Mouse (Mus musculus): ENCODE data around the gene Sipa1l3. TPM values are rescaled to one million over a fixed set of nuclear protein-coding genes. Genes with fewer than 3 reads are reported as not detected.
A peak's percentile ranks its signal among the peaks of the same experiment; 100 is the strongest.

Sipa1l3 gene
- polyA plus RNA-seq, 1 experiment: 35.4 TPM

GRCm38 (mm10) chr7:29385791-29386190 lies 132.7 kb downstream of the Sipa1l3 start:
- Histone ChIP-seq H3K4me3 (ENCODE audit: insufficient read depth, low read length) (no peak overlapping the region), H3K4me1 (ENCODE audit: control insufficient read depth, insufficient read depth, low read length) (no peaks in the 10 kb centered on the region; the same call in 1 of the 2 replicates), H3K27ac (ENCODE audit: insufficient read depth, low read length) (no peak overlapping the region)
- TF ChIP-seq POLR2A (IDR thresholded peaks at IDR 0.05; ENCODE audit: extremely low read depth, insufficient read depth, low read length) (no peak), CTCF (IDR thresholded peaks at IDR 0.05; ENCODE audit: extremely low read depth, insufficient read depth, low read length) (no peak)

- TF ChIP-seq CTCF (IDR thresholded peaks at IDR 0.05; ENCODE audit: extremely low read depth, insufficient read depth, low read length) (peak; percentile 80), POLR2A (IDR thresholded peaks at IDR 0.05; ENCODE audit: extremely low read depth, insufficient read depth, low read length) (no peak)
- Histone ChIP-seq H3K4me3 (ENCODE audit: insufficient read depth, low read length) (no peak overlapping the region), H3K4me1 (ENCODE audit: control insufficient read depth, insufficient read depth, low read length) (no peaks in the 10 kb centered on the region; the same call in 1 of the 2 replicates), H3K27ac (ENCODE audit: insufficient read depth, low read length) (no peak overlapping the region)
Measured at GRCm38 (mm10) chr7:29383255-29383654, 135.2 kb downstream of the Sipa1l3 start.

- no peak overlapping the region for H3K4me3 ChIP-seq (ENCODE audit: insufficient read depth, low read length)
- TF ChIP-seq CTCF (IDR thresholded peaks at IDR 0.05; ENCODE audit: extremely low read depth, insufficient read depth, low read length): no peak
- TF ChIP-seq POLR2A (IDR thresholded peaks at IDR 0.05; ENCODE audit: extremely low read depth, insufficient read depth, low read length): no peak
- H3K4me1 ChIP-seq (ENCODE audit: control insufficient read depth, insufficient read depth, low read length): no peaks in the 10 kb centered on the region
- H3K27ac ChIP-seq (ENCODE audit: insufficient read depth, low read length): peak overlapping the region; percentile 17; the same call in 1 of the 2 replicates
Measured at GRCm38 (mm10) chr7:29381466-29382040, 136.9 kb downstream of the Sipa1l3 start.

GRCm38 (mm10) chr7:29374054-29374453 lies 144.4 kb downstream of the Sipa1l3 start:
- H3K4me3 ChIP-seq (ENCODE audit: insufficient read depth, low read length): no peak overlapping the region
- no peaks in the 10 kb centered on the region for H3K4me1 ChIP-seq (ENCODE audit: control insufficient read depth, insufficient read depth, low read length)
- no peak for TF ChIP-seq CTCF (IDR thresholded peaks at IDR 0.05; ENCODE audit: extremely low read depth, insufficient read depth, low read length)
- TF ChIP-seq POLR2A (IDR thresholded peaks at IDR 0.05; ENCODE audit: extremely low read depth, insufficient read depth, low read length): no peak
- H3K27ac ChIP-seq (ENCODE audit: insufficient read depth, low read length): no peak overlapping the region

GRCm38 (mm10) chr7:29372123-29372522 lies 146.3 kb downstream of the Sipa1l3 start:
- Histone ChIP-seq H3K4me3 (ENCODE audit: insufficient read depth, low read length) (no peak overlapping the region), H3K27ac (ENCODE audit: insufficient read depth, low read length) (no peak overlapping the region), H3K4me1 (ENCODE audit: control insufficient read depth, insufficient read depth, low read length) (peaks cover 2% of the 10 kb centered on the region)
- TF ChIP-seq POLR2A (IDR thresholded peaks at IDR 0.05; ENCODE audit: extremely low read depth, insufficient read depth, low read length) (no peak), CTCF (IDR thresholded peaks at IDR 0.05; ENCODE audit: extremely low read depth, insufficient read depth, low read length) (no peak)

- H3K4me3 ChIP-seq (ENCODE audit: insufficient read depth, low read length): no peak overlapping the region
- peak; percentile 27; the same call in 1 of the 2 replicates for TF ChIP-seq CTCF (IDR thresholded peaks at IDR 0.05; ENCODE audit: extremely low read depth, insufficient read depth, low read length)
- no peak for TF ChIP-seq POLR2A (IDR thresholded peaks at IDR 0.05; ENCODE audit: extremely low read depth, insufficient read depth, low read length)
- peaks cover 2% of the 10 kb centered on the region for H3K4me1 ChIP-seq (ENCODE audit: control insufficient read depth, insufficient read depth, low read length)
- H3K27ac ChIP-seq (ENCODE audit: insufficient read depth, low read length): no peak overlapping the region
Measured at GRCm38 (mm10) chr7:29370031-29370430, 148.4 kb downstream of the Sipa1l3 start.

- TF ChIP-seq CTCF (IDR thresholded peaks at IDR 0.05; ENCODE audit: extremely low read depth, insufficient read depth, low read length) (no peak), POLR2A (IDR thresholded peaks at IDR 0.05; ENCODE audit: extremely low read depth, insufficient read depth, low read length) (no peak)
- Histone ChIP-seq H3K4me1 (ENCODE audit: control insufficient read depth, insufficient read depth, low read length) (peaks cover 2% of the 10 kb centered on the region), H3K27ac (ENCODE audit: insufficient read depth, low read length) (no peak overlapping the region), H3K4me3 (ENCODE audit: insufficient read depth, low read length) (no peak overlapping the region)
Measured at GRCm38 (mm10) chr7:29368004-29368320, 150.5 kb downstream of the Sipa1l3 start.

- Histone ChIP-seq H3K4me3 (ENCODE audit: insufficient read depth, low read length) (no peak overlapping the region), H3K27ac (ENCODE audit: insufficient read depth, low read length) (peak overlapping the region; percentile 73), H3K4me1 (ENCODE audit: control insufficient read depth, insufficient read depth, low read length) (peaks cover 2% of the 10 kb centered on the region)
- peak; percentile 63; the same call in 1 of the 2 replicates for TF ChIP-seq POLR2A (IDR thresholded peaks at IDR 0.05; ENCODE audit: extremely low read depth, insufficient read depth, low read length)
- TF ChIP-seq CTCF (IDR thresholded peaks at IDR 0.05; ENCODE audit: extremely low read depth, insufficient read depth, low read length): no peak
Measured at GRCm38 (mm10) chr7:29367166-29368003, 151.1 kb downstream of the Sipa1l3 start.

GRCm38 (mm10) chr7:29364052-29364451 lies 154.4 kb downstream of the Sipa1l3 start:
- Histone ChIP-seq H3K4me1 (ENCODE audit: control insufficient read depth, insufficient read depth, low read length) (peaks cover 2% of the 10 kb centered on the region), H3K4me3 (ENCODE audit: insufficient read depth, low read length) (no peak overlapping the region), H3K27ac (ENCODE audit: insufficient read depth, low read length) (no peak overlapping the region)
- TF ChIP-seq CTCF (IDR thresholded peaks at IDR 0.05; ENCODE audit: extremely low read depth, insufficient read depth, low read length): peak; percentile 82
- TF ChIP-seq POLR2A (IDR thresholded peaks at IDR 0.05; ENCODE audit: extremely low read depth, insufficient read depth, low read length): no peak

GRCm38 (mm10) chr7:29361497-29361896 lies 156.9 kb downstream of the Sipa1l3 start:
- Histone ChIP-seq H3K27ac (ENCODE audit: insufficient read depth, low read length) (no peak overlapping the region), H3K4me1 (ENCODE audit: control insufficient read depth, insufficient read depth, low read length) (no peaks in the 10 kb centered on the region), H3K4me3 (ENCODE audit: insufficient read depth, low read length) (no peak overlapping the region)
- no peak for TF ChIP-seq POLR2A (IDR thresholded peaks at IDR 0.05; ENCODE audit: extremely low read depth, insufficient read depth, low read length)
- TF ChIP-seq CTCF (IDR thresholded peaks at IDR 0.05; ENCODE audit: extremely low read depth, insufficient read depth, low read length): no peak

Data from cortical plate, adult 2 months (tissue).